ENCODE assay signal across 12 mouse cellular contexts in the genomic region with DNA sequence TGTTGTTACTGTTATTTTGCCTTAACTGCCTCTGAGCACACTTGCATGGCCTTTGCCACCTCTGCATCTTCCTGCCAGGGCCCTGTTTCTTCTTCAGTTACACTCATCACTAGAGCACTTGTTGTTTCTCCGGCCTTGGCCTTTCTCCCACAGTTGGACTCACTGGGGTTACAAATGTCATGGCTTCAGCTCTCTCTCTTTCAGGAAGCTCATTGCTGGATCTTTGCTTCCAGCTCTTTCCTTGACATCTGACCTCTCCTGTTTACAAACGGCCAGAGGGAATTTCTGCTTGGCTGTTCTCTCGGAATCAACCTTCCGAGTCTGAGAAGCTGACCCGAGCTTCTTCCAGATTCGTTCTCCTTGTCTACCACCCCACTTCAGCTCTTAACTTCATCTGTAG.
DNase-seq lines count a peak whose midpoint lies in the region; TF ChIP-seq lines count a peak whose summit lies in the region.
"Had no signal": no experiment of that assay in that cellular context is flagged by ENCODE, and none has a peak within 500 bp of the region (broad histone marks: within the 10 kb centered on the region; RNA-seq: fewer than 3 reads in every experiment).

No protein-coding gene starts in this region.

- intact Hi-C loops in heart, postnatal 10 days (cut with DNase I): no loop called here

- 22% methylated on average over 6 of the region's 6 CpGs for WGBS in lung, adult 2 months
- WGBS in limb, embryonic 10.5 days: 54% methylated on average over 6 of the region's 6 CpGs

- TF ChIP-seq CTCF in lung, adult 2 months (IDR thresholded peaks at IDR 0.05; ENCODE audit: insufficient read depth, low read length): no peak

- DNase-seq in lung, adult 18-20 months: peak; percentile 37 to 61
- DNase-seq in lung, adult 2 months: no peak
- peak; percentile 35 to 61 for DNase-seq in adrenal gland, postnatal 36 days
- DNase-seq in heart, postnatal 10 days: peak; percentile 10 to 16
- peak; percentile 51 for DNase-seq in lung, postnatal 14 days
- no peak for DNase-seq in limb, embryonic 10.5 days (ENCODE audit: low spot score)
- DNase-seq in layer of hippocampus, adult 8-10 months (ENCODE audit: low spot score in 2 of 2): no peak
- DNase-seq in layer of hippocampus, adult 9-10 months (ENCODE audit: low spot score): no peak
- DNase-seq: cerebellum, adult 9-11 months; thymus, postnatal 4 days had no signal

- H3K4me3 ChIP-seq in lung, adult 2 months (replicated peaks; ENCODE audit: extremely low read depth, low read depth, low read length): no peak overlapping the region
- no peak overlapping the region for H3K4me3 ChIP-seq in limb, embryonic 10.5 days
- H3K4me3 ChIP-seq: midbrain, embryonic 10.5 days; neural tube, embryonic 12.5 days had no signal

- no peak overlapping the region for H3K27ac ChIP-seq in limb, embryonic 10.5 days
- H3K27ac ChIP-seq: midbrain, embryonic 10.5 days; neural tube, embryonic 12.5 days had no signal

- no peaks in the 10 kb centered on the region for H3K36me3 ChIP-seq in limb, embryonic 10.5 days
- H3K36me3 ChIP-seq: midbrain, embryonic 10.5 days; neural tube, embryonic 12.5 days had no signal

- H3K9me3 ChIP-seq in limb, embryonic 10.5 days (replicated peaks): no peaks in the 10 kb centered on the region
- H3K9me3 ChIP-seq: midbrain, embryonic 10.5 days; neural tube, embryonic 12.5 days had no signal

- H3K27me3 ChIP-seq in limb, embryonic 10.5 days (ENCODE audit: low read depth, poor library complexity, severe bottlenecking): no peaks in the 10 kb centered on the region
- H3K27me3 ChIP-seq: neural tube, embryonic 12.5 days had no signal

- TF ChIP-seq POLR2A in lung, adult 2 months (IDR thresholded peaks at IDR 0.05; ENCODE audit: borderline replicate concordance, extremely low read depth, low read depth, low read length): no peak

- H3K4me1 ChIP-seq in lung, adult 2 months (ENCODE audit: control insufficient read depth, insufficient read depth, low read length): no peaks in the 10 kb centered on the region
- no peaks in the 10 kb centered on the region for H3K4me1 ChIP-seq in limb, embryonic 10.5 days
- H3K4me1 ChIP-seq: neural tube, embryonic 12.5 days had no signal

Comparison
In these comparisons a context has a peak if more than half of its experiments do, and no peak if none do; other contexts are left out.
1. DNase-seq: peak in lung, adult 18-20 months (2 of 2), adrenal gland, postnatal 36 days (2 of 2), heart, postnatal 10 days (2 of 2) and lung, postnatal 14 days (single experiment); none in lung, adult 2 months (single experiment), limb, embryonic 10.5 days (single experiment), layer of hippocampus, adult 8-10 months (0 of 2) and layer of hippocampus, adult 9-10 months (single experiment).